Mouse (Mus musculus) bone marrow, adult 2 months (tissue): Measurements from ENCODE around the gene Slc35e4. TPM values are rescaled to one million over a fixed set of nuclear protein-coding genes. Genes with fewer than 3 reads are reported as not detected.

ENCODE experiments used
- H3K27ac ChIP-seq: fragments of 200-500 bp; 2 replicates; pipeline ENCODE4 v1.5.1; 2012; ENCODE audit warnings: low read depth, mild to moderate bottlenecking, control low read depth, inconsistent platforms, low read length; ENCODE audit not compliant: control insufficient read depth, poor library complexity, insufficient read depth
- H3K4me1 ChIP-seq: fragments of 200-500 bp; 2 replicates; pipeline ENCODE4 v1.6.1; 2011; ENCODE audit warnings: low read length; ENCODE audit not compliant: control insufficient read depth, insufficient read depth
- H3K4me3 ChIP-seq: fragments of 200-500 bp; replicated peaks from 2 replicates; pipeline ENCODE3; 2011; ENCODE audit warnings: mild to moderate bottlenecking, low read depth, low read length, control low read depth; ENCODE audit not compliant: control insufficient read depth
- CTCF ChIP-seq: fragments of 200-500 bp; IDR thresholded peaks from 2 replicates; pipeline ENCODE4 v1.5.1; 2011; ENCODE audit warnings: low read length, control low read depth; ENCODE audit not compliant: control insufficient read depth, insufficient read depth
- POLR2A ChIP-seq: fragments of 200-500 bp; IDR thresholded peaks from 2 replicates; pipeline ENCODE4 v1.6.1; 2011; ENCODE audit warnings: low read depth, mild to moderate bottlenecking, control low read depth, low read length, borderline replicate concordance; ENCODE audit not compliant: control insufficient read depth
- WGBS: fragments of 180-500 bp; shearing (Covaris S2); methylation state at CpG from one replicate; pipeline ENCODE4 v1.1.7; 2018; 5-methylcytosine and 5-hydroxymethylcytosine counted together
- polyA plus RNA-seq: library from polyadenylated mRNA; stranded (reverse); fragments of >200 nt; gene quantifications from 2 replicates; pipeline ENCODE4 v1.2.4, GENCODE M21; 2011; ENCODE audit warnings: low replicate concordance; ENCODE audit not compliant: missing spikeins, insufficient read depth, insufficient read length

Gene Slc35e4
- polyA plus RNA-seq, 1 experiment: 1.3 TPM

DNA sequence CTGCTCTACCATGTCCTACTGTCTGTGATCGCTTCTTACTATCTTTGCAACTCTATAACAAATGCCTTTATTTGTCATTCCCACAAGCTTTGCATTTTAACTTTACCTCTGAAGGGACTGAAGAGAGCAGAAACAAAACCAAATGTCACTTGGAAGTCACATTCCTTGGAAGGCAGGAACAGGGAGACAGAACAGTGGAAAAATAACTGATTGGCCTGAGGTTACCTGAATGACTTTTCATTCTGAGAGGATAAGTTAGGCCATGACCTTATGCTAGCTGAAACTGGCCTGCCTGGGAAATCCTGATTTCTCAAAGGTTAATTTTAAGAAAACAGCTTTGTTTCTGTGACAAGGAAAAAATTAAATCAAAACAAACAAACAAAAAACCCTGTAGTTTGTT lies 18.5 kb downstream of the Slc35e4 start:
- H3K4me3 ChIP-seq: no peak overlapping the region
- H3K4me1 ChIP-seq: no peaks in the 10 kb centered on the region; the same call in 1 of the 2 replicates
- TF ChIP-seq POLR2A (no peak), CTCF (no peak)
- 70% methylated on average over 1 of the region's 1 CpGs for whole genome bisulfite sequencing
- no peak overlapping the region for H3K27ac ChIP-seq

DNA sequence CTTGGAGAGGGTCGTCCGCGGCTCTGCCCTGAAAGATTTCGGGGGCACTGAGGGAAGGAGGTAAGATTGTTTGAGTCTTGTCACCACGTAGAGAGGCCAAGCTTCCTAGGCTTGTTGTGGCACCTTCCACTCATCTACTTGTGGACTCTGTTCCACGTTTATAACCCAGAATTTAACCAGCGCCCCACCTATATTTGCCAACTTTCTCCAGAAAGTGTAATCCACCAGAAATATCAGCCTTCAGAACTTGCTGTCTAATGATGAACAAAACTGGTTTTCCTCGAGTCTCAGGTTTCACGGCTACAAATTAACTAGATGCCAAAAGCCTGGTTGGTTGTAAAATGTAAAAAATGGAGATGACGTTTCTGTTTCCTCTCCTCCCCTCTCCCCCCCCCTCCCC lies 19.0 kb downstream of the Slc35e4 start:
- no peak overlapping the region for H3K27ac ChIP-seq
- under 1% methylated on average over 10 of the region's 10 CpGs for WGBS
- TF ChIP-seq CTCF (no peak), POLR2A (no peak)
- no peaks in the 10 kb centered on the region; the same call in 1 of the 2 replicates for H3K4me1 ChIP-seq
- no peak overlapping the region for H3K4me3 ChIP-seq

DNA sequence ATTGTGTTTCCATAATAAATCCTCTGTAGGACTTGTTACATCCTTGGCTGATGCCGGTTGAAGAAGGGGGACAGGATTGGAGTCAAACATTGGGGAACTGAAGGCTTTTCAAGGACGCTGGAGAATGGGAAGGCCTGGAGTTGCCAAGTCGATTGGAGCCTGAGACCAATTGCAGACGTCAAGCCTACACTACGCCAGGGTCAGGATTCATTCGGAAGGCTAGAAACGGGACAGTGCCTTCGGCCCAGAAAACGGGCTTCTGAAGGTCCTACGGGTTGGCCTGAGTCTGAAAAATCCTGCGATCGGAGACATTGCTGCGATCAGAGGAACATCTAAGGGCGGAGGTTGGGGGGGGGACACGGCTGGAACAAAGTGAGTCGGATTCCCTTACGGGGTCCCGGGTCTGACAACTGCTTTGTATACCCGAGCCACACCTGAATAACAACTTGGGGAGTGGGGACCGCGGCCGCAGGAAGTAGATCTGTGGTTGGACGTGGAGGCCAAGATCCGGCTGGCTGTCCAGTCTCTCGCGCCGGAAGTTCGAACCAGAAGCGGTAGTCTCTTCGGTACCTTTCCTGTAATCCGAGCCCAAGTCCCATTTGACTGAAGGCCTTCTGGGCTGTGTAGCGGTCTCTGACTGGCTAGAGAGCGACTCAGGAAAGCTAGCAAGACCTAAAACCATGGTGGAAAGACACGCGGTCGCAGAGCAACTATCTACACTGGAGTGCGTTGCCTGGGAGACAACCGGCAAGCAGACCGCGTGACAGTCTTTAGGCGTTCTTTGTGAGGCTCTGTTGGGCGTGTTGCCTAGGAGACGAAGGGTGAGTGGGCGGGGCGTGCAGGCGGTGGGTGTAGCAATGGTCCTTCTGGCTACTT lies 19.8 kb downstream of the Slc35e4 start, which contains the start of the genes 4921536K21Rik and Dusp18:
Gene 4921536K21Rik (minus strand): TSS at position 693 of the 876 bp plus-strand sequence.
Gene Dusp18 (plus strand): TSS at position 835 of the 876 bp plus-strand sequence.
- Histone ChIP-seq H3K4me1 (no peaks in the 10 kb centered on the region; the same call in 1 of the 2 replicates), H3K27ac (no peak within 1 kb of the TSS), H3K4me3 (peak within 1 kb of the TSS; percentile 63)
- TF ChIP-seq POLR2A: no peak
- TF ChIP-seq CTCF: no peak
- 17% methylated on average over 46 of the region's 46 CpGs for WGBS

DNA sequence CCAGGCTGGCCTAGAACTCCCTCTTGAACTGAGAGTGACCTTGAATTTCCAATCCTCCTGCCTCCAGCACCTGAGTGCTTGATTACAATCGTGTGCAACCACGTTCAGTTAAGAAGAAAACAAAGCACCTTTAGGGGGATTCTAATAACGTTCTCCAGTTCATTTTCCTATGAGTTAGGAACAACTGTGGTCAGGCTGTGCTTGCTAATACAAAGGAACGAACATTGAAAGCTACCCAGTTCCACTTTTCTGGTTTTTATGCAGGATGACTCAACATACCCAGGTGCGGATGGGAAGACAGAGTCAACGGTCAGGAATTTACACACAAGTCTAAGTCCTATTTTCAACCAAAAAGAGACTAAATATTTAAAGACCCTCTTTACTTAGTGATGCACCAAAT lies 20.5 kb downstream of the Slc35e4 start:
- no peak overlapping the region for H3K27ac ChIP-seq
- H3K4me3 ChIP-seq: no peak overlapping the region
- TF ChIP-seq POLR2A: no peak
- no peak for TF ChIP-seq CTCF
- H3K4me1 ChIP-seq: no peaks in the 10 kb centered on the region; the same call in 1 of the 2 replicates
- WGBS: 60% methylated on average over 6 of the region's 6 CpGs

DNA sequence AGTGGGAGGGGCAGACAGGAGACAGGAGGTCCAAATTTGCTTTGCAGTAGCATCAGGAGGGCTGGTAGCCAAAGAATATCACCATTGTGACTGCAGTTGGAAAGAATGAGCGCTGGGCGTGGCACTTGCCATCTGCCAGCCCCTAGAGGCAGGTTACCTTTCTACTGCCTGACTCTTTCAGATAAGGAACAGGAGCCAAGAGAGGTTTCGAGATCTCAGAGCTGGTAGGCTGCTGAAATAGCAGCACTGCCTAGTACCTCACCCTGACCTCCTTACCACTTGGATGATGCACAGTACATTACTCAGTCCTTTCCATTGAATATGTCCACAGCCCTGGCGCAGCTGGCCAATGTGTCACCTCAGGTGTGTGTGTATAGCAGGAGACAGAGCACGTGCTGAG lies 27.1 kb downstream of the Slc35e4 start:
- Histone ChIP-seq H3K4me3 (no peak overlapping the region), H3K4me1 (no peaks in the 10 kb centered on the region), H3K27ac (no peak overlapping the region)
- TF ChIP-seq CTCF (no peak), POLR2A (no peak)
- WGBS: 64% methylated on average over 5 of the region's 5 CpGs

DNA sequence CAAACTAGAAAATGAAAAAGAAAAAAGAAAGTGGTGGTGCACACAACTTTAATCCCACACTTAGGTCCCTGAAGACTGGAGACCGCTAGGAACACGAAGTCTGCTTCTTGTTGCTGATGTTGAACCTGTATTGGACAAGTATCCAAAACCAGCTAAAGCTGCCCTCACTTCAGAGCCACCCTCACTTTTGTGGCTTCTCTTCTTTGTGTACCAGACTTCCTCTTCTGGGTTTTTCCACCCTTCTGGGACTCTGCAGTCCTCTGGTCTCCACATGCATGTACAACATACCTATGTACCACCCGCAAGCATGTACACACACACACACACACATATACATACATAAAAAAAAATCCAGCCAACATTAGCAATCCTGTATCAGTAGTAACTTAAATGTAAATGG lies 30.8 kb downstream of the Slc35e4 start:
- Histone ChIP-seq H3K27ac (no peak overlapping the region), H3K4me3 (no peak overlapping the region), H3K4me1 (no peaks in the 10 kb centered on the region)
- 26% methylated on average over 3 of the region's 3 CpGs for WGBS
- TF ChIP-seq POLR2A: no peak
- TF ChIP-seq CTCF: no peak

DNA sequence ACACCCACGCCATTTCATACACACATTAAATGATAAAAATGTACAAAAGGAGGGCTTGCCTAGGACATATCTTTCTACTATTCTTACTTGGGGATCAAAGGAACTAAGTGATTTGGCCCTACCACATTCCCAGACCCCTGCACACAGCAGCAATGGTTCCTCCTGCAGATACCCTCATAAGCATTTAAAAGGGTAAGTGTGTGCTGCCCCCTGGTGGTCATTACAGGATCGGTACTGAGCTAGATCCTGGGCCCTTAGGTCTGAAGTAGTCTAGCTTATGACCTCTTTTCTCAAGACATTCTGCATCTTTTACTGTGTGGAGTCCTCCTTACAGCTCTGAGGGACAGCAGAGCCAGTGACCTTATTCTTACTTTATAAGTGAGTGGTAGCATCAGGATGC lies 34.6 kb downstream of the Slc35e4 start:
- Histone ChIP-seq H3K27ac (no peak overlapping the region), H3K4me3 (no peak overlapping the region), H3K4me1 (no peaks in the 10 kb centered on the region)
- 41% methylated on average over 2 of the region's 2 CpGs for WGBS
- TF ChIP-seq POLR2A (no peak), CTCF (peak; percentile 70)

DNA sequence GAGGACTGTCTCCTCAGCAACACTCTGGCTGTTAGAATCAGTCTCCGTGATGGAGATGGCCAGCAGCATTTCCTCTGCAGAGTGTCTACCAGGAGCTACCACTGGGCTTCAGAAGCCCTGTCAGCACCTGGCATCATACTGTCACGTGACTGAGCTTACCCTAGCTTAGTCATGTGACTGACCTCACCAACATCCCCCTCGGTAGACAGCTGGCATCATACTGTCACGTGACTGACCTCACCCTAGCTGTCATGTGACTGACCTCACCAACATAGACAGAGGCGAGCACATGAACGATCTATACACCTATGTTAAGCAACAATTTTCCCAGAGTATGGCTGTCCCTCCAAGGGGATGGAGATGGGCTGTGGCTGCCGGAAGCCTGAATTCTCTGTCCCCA lies 35.8 kb downstream of the Slc35e4 start:
- no peaks in the 10 kb centered on the region for H3K4me1 ChIP-seq
- no peak overlapping the region for H3K4me3 ChIP-seq
- WGBS: 55% methylated on average over 7 of the region's 7 CpGs
- TF ChIP-seq CTCF (no peak), POLR2A (no peak)
- no peak overlapping the region for H3K27ac ChIP-seq
